Mouse (Mus musculus): ENCODE data around the gene Ntpcr. TPM values are rescaled to one million over a fixed set of nuclear protein-coding genes. Genes with fewer than 3 reads are reported as not detected.

Ntpcr gene
- polyA plus RNA-seq (2012; ENCODE audit: insufficient read depth, insufficient read length, low replicate concordance, missing spikeins) = not detected in 2 replicates

DNA sequence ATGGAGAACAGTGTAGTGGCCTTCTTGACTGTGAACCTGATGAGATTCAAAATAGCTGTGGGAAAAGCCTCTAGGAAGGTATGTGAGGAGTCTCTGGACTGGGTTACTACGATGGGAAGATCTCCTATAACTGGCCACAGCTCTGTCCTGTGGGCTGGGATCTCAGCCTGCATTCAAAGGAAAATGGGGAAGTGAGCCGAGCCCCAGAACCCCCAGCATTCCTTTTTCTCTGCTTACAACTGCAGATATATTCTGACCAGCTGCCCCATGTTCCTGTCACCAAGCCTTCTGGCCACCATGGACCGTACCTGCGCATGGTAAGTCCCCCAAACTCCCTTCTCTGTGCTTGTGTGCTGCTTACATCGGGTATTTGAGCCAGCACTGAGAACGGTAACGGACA, at the start of gene Ntpcr:
Gene Ntpcr, plus strand, starts transcription at position 218 of the 400 bp plus-strand sequence.
- TF ChIP-seq POLR2A (IDR thresholded peaks at IDR 0.05; ENCODE audit: insufficient read depth, low read depth, low read length) (no peak), CTCF (IDR thresholded peaks at IDR 0.05; ENCODE audit: insufficient read depth, low read depth, low read length) (no peak)
- H3K27ac ChIP-seq (ENCODE audit: insufficient read depth, low read depth, low read length) = no peak within 1 kb of the TSS
- no peak within 1 kb of the TSS for H3K4me3 ChIP-seq (ENCODE audit: insufficient read depth, low read depth, low read length)
- WGBS = 85% methylated on average over 7 of the region's 7 CpGs
- H3K4me1 ChIP-seq (ENCODE audit: control insufficient read depth, insufficient read depth, low read length) = peaks cover 2% of the 10 kb centered on the region

DNA sequence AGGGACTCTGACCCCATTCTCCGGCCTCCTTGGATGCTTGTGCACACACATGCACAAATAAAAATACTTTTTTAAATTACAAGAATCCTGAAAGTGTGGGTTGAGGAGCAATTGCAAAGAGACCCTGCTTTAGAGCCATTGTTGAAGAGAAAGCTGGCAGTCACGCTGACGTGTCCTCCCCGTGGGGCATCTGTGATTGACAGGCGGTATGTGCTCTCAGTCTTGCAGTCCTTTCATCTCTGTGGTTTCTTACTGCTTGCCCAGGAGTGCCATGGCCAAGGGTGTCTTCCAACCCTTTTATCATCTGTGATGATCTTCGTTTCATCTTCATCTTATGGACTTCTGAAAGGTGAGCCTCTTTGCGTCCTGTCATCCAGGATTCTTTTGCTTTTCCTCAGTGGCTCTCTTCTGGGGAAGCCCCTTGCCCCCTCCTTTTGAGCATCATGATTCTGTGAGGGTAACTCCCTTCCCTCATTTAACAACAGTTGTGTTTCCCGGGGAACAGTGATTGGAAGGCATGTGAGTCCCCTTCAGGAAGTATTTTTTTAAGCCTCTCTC, 48.8 kb upstream of the Ntpcr start:
- H3K4me3 ChIP-seq (ENCODE audit: insufficient read depth, low read depth, low read length) = no peak overlapping the region
- WGBS = 45% methylated on average over 8 of the region's 8 CpGs
- TF ChIP-seq CTCF (IDR thresholded peaks at IDR 0.05; ENCODE audit: insufficient read depth, low read depth, low read length) (no peak), POLR2A (IDR thresholded peaks at IDR 0.05; ENCODE audit: insufficient read depth, low read depth, low read length) (no peak)
- H3K27ac ChIP-seq (ENCODE audit: insufficient read depth, low read depth, low read length) = no peak overlapping the region
- no peaks in the 10 kb centered on the region for H3K4me1 ChIP-seq (ENCODE audit: control insufficient read depth, insufficient read depth, low read length)

DNA sequence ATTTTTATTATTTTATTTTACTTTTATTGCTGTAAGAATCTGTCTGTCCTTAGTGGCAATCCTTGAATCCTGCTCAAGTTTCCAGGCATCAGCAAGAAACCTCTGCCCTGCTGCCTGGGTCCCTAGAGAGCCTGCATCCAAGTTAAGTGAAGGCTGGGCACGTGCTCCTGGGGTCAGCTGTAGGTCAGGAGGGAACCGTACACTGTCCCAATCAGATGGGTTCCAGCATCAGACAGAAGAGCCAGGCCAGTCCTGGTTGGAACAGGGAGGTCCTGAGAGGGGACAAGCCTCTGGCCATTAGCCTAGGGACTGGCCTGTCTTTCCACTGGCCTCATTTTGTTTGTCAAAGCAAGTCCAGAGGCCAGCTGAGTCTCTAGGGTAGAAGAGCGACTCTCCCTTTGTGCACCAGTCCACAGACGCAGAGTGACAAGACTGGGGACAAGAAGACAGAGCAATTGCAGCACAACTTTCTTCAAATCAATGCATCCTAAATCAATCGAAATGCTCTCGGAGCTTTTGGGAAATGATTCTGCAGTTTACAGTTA, 44.5 kb upstream of the Ntpcr start:
- Histone ChIP-seq H3K27ac (ENCODE audit: insufficient read depth, low read depth, low read length) (no peak overlapping the region), H3K4me1 (ENCODE audit: control insufficient read depth, insufficient read depth, low read length) (no peaks in the 10 kb centered on the region), H3K4me3 (ENCODE audit: insufficient read depth, low read depth, low read length) (no peak overlapping the region)
- WGBS = 72% methylated on average over 6 of the region's 6 CpGs
- TF ChIP-seq POLR2A (IDR thresholded peaks at IDR 0.05; ENCODE audit: insufficient read depth, low read depth, low read length) = no peak
- no peak for TF ChIP-seq CTCF (IDR thresholded peaks at IDR 0.05; ENCODE audit: insufficient read depth, low read depth, low read length)

DNA sequence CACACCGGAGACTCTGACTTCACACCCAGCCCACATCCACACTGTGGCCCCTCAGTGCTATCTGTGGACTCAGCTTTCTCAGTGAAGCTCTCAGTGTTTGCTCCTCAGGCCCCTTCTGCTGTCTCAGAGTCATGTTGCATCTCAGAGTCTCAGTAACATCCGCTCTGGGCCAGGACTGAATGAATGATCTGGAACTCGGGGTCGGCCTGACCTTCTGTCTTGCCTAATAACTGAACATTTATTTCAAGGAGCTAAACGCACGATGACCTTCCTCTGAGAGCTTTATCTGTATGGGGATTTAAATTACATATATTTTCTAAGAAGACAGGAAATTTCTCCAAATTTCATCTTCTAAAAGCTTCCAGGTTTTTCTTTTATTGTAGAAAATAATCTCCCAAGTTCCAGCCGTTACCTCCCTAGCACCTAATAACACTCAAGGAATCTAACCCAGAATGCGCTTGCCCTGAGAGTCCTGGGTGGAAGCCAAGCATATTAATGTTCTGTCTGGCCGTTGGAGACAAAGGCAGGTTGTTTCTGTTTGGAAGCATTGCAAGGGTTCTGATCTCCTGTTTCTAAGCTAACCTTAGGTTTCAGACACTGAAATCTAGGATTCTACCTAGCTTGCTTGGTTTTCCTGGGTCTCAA, 43.4 kb upstream of the Ntpcr start:
- TF ChIP-seq CTCF (IDR thresholded peaks at IDR 0.05; ENCODE audit: insufficient read depth, low read depth, low read length) = no peak
- Histone ChIP-seq H3K4me1 (ENCODE audit: control insufficient read depth, insufficient read depth, low read length) (no peaks in the 10 kb centered on the region), H3K27ac (ENCODE audit: insufficient read depth, low read depth, low read length) (no peak overlapping the region), H3K4me3 (ENCODE audit: insufficient read depth, low read depth, low read length) (no peak overlapping the region)
- WGBS = 73% methylated on average over 9 of the region's 9 CpGs

DNA sequence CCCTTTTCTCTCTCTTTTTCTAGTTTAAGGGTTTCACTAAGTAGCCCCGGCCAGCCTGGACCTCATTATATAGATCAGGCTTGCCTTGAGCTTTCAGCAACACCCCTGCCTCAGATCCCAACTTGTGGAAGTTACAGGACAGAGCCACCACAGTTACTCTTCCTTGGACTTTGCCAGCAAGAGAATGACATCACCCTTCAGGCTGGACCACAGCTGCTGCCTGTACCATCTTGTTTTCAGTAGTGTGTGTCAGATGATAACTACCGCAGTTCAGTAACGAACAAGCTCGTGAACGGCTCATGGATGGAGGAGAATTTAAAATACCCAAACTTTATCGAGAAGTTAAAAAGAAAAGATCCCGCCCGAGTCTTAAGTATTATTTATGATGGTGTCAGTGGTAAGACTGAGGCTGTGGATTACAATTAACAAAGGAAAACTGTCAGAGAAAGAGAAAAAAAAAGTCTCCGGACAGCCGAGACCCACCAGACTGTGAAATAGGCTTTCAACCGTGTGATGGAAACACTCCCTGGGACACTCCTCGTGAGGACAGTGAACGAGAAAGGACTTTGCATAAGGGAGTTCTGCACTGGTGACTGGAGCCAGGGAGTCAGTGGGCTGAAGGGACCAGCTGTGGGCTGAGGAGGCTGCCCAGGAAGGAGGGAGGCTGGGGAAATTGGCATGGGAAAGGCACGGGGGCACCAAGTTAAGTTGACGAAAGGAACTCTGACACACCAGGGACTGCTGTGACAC, 39.4 kb upstream of the Ntpcr start:
- Histone ChIP-seq H3K27ac (ENCODE audit: insufficient read depth, low read depth, low read length) (no peak overlapping the region), H3K4me3 (ENCODE audit: insufficient read depth, low read depth, low read length) (no peak overlapping the region), H3K4me1 (ENCODE audit: control insufficient read depth, insufficient read depth, low read length) (no peaks in the 10 kb centered on the region)
- 45% methylated on average over 15 of the region's 15 CpGs for WGBS
- TF ChIP-seq CTCF (IDR thresholded peaks at IDR 0.05; ENCODE audit: insufficient read depth, low read depth, low read length) (no peak), POLR2A (IDR thresholded peaks at IDR 0.05; ENCODE audit: insufficient read depth, low read depth, low read length) (no peak)

DNA sequence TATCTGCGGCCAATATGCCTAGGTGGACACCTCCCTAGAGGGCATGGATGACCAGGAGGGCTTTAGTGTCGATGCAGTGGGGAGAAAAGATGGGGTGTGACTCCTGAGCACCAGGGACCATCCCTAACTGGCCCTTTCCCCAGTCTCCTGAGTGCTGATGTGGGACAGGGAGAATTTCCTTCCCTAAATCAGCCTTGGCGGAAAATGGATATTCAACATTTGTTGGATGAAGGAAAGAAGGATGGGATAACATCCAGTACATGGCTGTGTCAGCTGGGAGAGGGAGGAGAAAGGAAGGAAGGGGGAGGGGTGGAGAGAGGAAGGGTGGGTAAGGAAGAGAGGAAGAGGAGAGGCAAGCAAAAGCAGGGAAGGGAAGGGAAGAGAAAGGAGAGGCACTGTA, 38.8 kb upstream of the Ntpcr start:
- no peak overlapping the region for H3K27ac ChIP-seq (ENCODE audit: insufficient read depth, low read depth, low read length)
- 83% methylated on average over 3 of the region's 3 CpGs for WGBS
- H3K4me3 ChIP-seq (ENCODE audit: insufficient read depth, low read depth, low read length) = no peak overlapping the region
- TF ChIP-seq CTCF (IDR thresholded peaks at IDR 0.05; ENCODE audit: insufficient read depth, low read depth, low read length) = no peak
- no peak for TF ChIP-seq POLR2A (IDR thresholded peaks at IDR 0.05; ENCODE audit: insufficient read depth, low read depth, low read length)
- H3K4me1 ChIP-seq (ENCODE audit: control insufficient read depth, insufficient read depth, low read length) = no peaks in the 10 kb centered on the region

DNA sequence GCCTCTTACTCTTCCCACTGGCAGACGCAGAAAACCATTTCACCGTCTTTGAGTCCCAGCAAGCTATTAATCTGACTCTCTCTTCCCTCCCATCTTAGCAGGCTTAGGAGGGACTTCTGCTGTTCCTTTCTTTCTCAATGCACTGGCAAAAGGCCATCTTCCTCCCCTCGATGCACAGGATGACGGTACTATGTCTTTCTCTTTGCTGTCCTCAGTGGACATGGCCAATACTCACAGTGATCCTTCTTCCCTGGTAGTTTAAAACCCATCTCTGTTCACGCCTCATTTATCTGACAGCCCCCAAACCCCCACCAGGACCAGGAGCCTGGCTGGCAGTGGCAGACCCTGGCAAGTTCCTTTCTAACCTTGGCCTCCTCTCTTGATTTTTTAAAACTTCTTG, 37.3 kb upstream of the Ntpcr start:
- TF ChIP-seq CTCF (IDR thresholded peaks at IDR 0.05; ENCODE audit: insufficient read depth, low read depth, low read length) (no peak), POLR2A (IDR thresholded peaks at IDR 0.05; ENCODE audit: insufficient read depth, low read depth, low read length) (no peak)
- Histone ChIP-seq H3K27ac (ENCODE audit: insufficient read depth, low read depth, low read length) (no peak overlapping the region), H3K4me1 (ENCODE audit: control insufficient read depth, insufficient read depth, low read length) (no peaks in the 10 kb centered on the region), H3K4me3 (ENCODE audit: insufficient read depth, low read depth, low read length) (no peak overlapping the region)
- WGBS = 62% methylated on average over 5 of the region's 5 CpGs

DNA sequence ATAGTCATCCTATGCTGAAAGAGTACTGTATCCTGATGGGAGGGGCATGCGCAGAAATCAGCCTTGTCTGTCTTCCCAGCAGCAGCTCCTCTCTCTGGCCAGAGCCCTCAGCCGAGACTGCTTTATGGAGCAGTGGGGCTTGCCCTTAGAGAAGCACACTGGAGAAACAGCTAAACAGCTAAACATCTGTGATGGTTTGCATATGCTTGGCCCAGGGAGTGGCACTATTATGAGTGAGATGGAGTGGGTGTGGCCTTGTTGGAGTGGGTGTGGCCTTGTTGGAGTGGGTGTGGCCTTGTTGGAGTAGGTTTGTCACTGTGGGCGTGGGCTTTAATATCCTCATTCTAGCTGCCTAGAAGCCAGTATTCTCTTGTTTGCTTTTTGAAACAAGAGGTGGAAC, 36.6 kb upstream of the Ntpcr start:
- TF ChIP-seq CTCF (IDR thresholded peaks at IDR 0.05; ENCODE audit: insufficient read depth, low read depth, low read length) = no peak
- no peak for TF ChIP-seq POLR2A (IDR thresholded peaks at IDR 0.05; ENCODE audit: insufficient read depth, low read depth, low read length)
- Histone ChIP-seq H3K4me1 (ENCODE audit: control insufficient read depth, insufficient read depth, low read length) (no peaks in the 10 kb centered on the region), H3K27ac (ENCODE audit: insufficient read depth, low read depth, low read length) (no peak overlapping the region)

DNA sequence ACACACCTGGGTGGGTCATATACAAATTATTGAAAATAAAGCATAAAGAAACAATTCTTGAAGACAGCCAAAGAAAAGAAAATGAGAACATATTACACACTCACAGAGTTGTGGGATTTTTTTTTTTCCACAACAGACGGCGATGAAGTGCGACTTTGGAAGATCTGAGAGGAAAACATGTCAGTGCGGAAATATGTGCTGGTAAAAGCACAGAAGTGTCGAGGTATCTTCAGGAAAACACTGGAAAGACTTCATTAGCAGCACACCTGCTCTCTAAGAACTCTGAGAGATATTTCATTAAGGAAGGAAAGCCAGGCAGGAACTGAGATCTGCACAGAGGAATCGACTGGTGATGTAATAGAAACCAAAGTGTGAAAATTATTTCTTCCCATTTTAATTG, 33.8 kb upstream of the Ntpcr start:
- Histone ChIP-seq H3K27ac (ENCODE audit: insufficient read depth, low read depth, low read length) (no peak overlapping the region), H3K4me1 (ENCODE audit: control insufficient read depth, insufficient read depth, low read length) (no peaks in the 10 kb centered on the region), H3K4me3 (ENCODE audit: insufficient read depth, low read depth, low read length) (no peak overlapping the region)
- WGBS = 78% methylated on average over 6 of the region's 6 CpGs
- TF ChIP-seq POLR2A (IDR thresholded peaks at IDR 0.05; ENCODE audit: insufficient read depth, low read depth, low read length) (no peak), CTCF (IDR thresholded peaks at IDR 0.05; ENCODE audit: insufficient read depth, low read depth, low read length) (no peak)

More for the DNA sequence above, 36.6 kb upstream of the Ntpcr start:
- no peak overlapping the region for H3K4me3 ChIP-seq (ENCODE audit: insufficient read depth, low read depth, low read length)
- WGBS = 85% methylated on average over 3 of the region's 3 CpGs
